Mouse (Mus musculus) lung, embryonic 15.5 days (tissue): Measurements from ENCODE around the gene Ccnb1ip1. TPM values are rescaled to one million over a fixed set of nuclear protein-coding genes. Genes with fewer than 3 reads are reported as not detected.
"Not testable (repeated sequence)": the region's sequence is repeated elsewhere in the genome, so short reads cannot be mapped to it uniquely, and the experiment has no call there.

Experiments
- ATAC-seq: fragments of 200-750 bp; cut with Nextera tagmentation; 2 replicates; pipeline ENCODE4 v1.8.0; 2017; ENCODE audit warnings: moderate number of reproducible peaks, borderline replicate concordance; ENCODE audit not compliant: low FRiP score, low TSS enrichment; ENCODE audit errors: extremely low read depth
- H3K27ac ChIP-seq: fragments of 300-500 bp; sonication (generic); 2 replicates; pipeline ENCODE4 v1.5.1; 2015; ENCODE audit warnings: moderate library complexity, mild to moderate bottlenecking, inconsistent platforms
- H3K27me3 ChIP-seq: fragments of 300-500 bp; sonication (generic); 2 replicates; pipeline ENCODE4 v1.6.1; 2015; ENCODE audit warnings: inconsistent platforms
- H3K36me3 ChIP-seq: fragments of 300-500 bp; sonication (generic); 2 replicates; pipeline ENCODE4 v1.6.1; 2015; ENCODE audit warnings: inconsistent platforms
- H3K4me1 ChIP-seq: fragments of 300-500 bp; sonication (generic); 2 replicates; pipeline ENCODE4 v1.6.1; 2015; ENCODE audit warnings: inconsistent platforms
- H3K4me2 ChIP-seq: fragments of 300-500 bp; sonication (generic); 2 replicates; pipeline ENCODE4 v1.6.1; 2015; ENCODE audit warnings: inconsistent platforms, mild to moderate bottlenecking, moderate library complexity
- H3K4me3 ChIP-seq: fragments of 300-500 bp; sonication (generic); 2 replicates; pipeline ENCODE4 v1.5.1; 2015; ENCODE audit warnings: mild to moderate bottlenecking, inconsistent platforms
- H3K9ac ChIP-seq: fragments of 300-500 bp; sonication (generic); 2 replicates; pipeline ENCODE4 v1.6.1; 2015; ENCODE audit warnings: inconsistent platforms
- H3K9me3 ChIP-seq: fragments of 300-500 bp; sonication (generic); 2 replicates; pipeline ENCODE4 v1.6.1; 2016; ENCODE audit warnings: inconsistent platforms
- WGBS: fragments of 180-500 bp; shearing (Covaris S2); methylation state at CpG from one replicate; pipeline ENCODE4 v1.1.7; 2015; 5-methylcytosine and 5-hydroxymethylcytosine counted together
- polyA plus RNA-seq: library from polyadenylated mRNA; unstranded; fragments of >200 nt; fragmentation: Nextera tagmentation; extraction: Ambion mirVana; gene quantifications from 2 replicates; pipeline ENCODE4 v1.2.1, GENCODE M21; 2015

The Ccnb1ip1 gene
- polyA plus RNA-seq, result not detected in 2 replicates

GRCm38 (mm10) chr14:50807487-50808072 lies at the start of gene Ccnb1ip1, which contains the start of gene Parp2:
Gene Ccnb1ip1 (minus strand): TSS chr14:50807732.
Gene Parp2 (plus strand): TSS chr14:50807841.
- 1% methylated on average over 42 of the region's 42 CpGs for WGBS
- H3K27me3 ChIP-seq, result no peaks in the 10 kb centered on the region
- ATAC-seq, result peak; percentile 100
- peak within 1 kb of the TSS; percentile 61 for H3K4me2 ChIP-seq
- H3K4me1 ChIP-seq, result peaks cover 7% of the 10 kb centered on the region
- H3K9me3 ChIP-seq, result no peaks in the 10 kb centered on the region
- peak within 1 kb of the TSS; percentile 63 for H3K4me3 ChIP-seq
- H3K27ac ChIP-seq, result peak within 1 kb of the TSS; percentile 89
- H3K9ac ChIP-seq, result peak within 1 kb of the TSS; percentile 68
- peaks cover 13% of the 10 kb centered on the region; the same call in 1 of the 2 replicates for H3K36me3 ChIP-seq

- Histone ChIP-seq H3K4me1 (no peaks in the 10 kb centered on the region), H3K27ac (no peak overlapping the region), H3K27me3 (no peaks in the 10 kb centered on the region), H3K4me3 (no peak overlapping the region), H3K9ac (no peak overlapping the region), H3K9me3 (no peaks in the 10 kb centered on the region), H3K36me3 (peaks cover 5% of the 10 kb centered on the region; the same call in 1 of the 2 replicates), H3K4me2 (no peak overlapping the region)
- no peak for ATAC-seq
- 84% methylated on average over 5 of the region's 5 CpGs for WGBS
Measured at GRCm38 (mm10) chr14:50855788-50856187, 48.3 kb upstream of the Ccnb1ip1 start.

GRCm38 (mm10) chr14:50837236-50837635 lies 29.7 kb upstream of the Ccnb1ip1 start:
- H3K36me3 ChIP-seq, result no peaks in the 10 kb centered on the region
- H3K4me2 ChIP-seq, result no peak overlapping the region
- 66% methylated on average over 6 of the region's 6 CpGs for WGBS
- H3K27me3 ChIP-seq, result no peaks in the 10 kb centered on the region
- no peak overlapping the region for H3K9ac ChIP-seq
- no peak overlapping the region for H3K27ac ChIP-seq
- no peak overlapping the region for H3K4me3 ChIP-seq
- peaks cover 5% of the 10 kb centered on the region; the same call in 1 of the 2 replicates for H3K4me1 ChIP-seq
- ATAC-seq, result no peak
- no peaks in the 10 kb centered on the region for H3K9me3 ChIP-seq

GRCm38 (mm10) chr14:50834435-50834834 lies 26.9 kb upstream of the Ccnb1ip1 start:
- Histone ChIP-seq H3K4me1 (peaks cover 5% of the 10 kb centered on the region; the same call in 1 of the 2 replicates), H3K27ac (peak overlapping the region; percentile 74), H3K9me3 (no peaks in the 10 kb centered on the region), H3K9ac (no peak overlapping the region), H3K4me3 (no peak overlapping the region), H3K4me2 (no peak overlapping the region), H3K27me3 (no peaks in the 10 kb centered on the region), H3K36me3 (no peaks in the 10 kb centered on the region)
- ATAC-seq, result peak; percentile 84; the same call in 1 of the 2 replicates
- 33% methylated on average over 2 of the region's 2 CpGs for WGBS

DNA sequence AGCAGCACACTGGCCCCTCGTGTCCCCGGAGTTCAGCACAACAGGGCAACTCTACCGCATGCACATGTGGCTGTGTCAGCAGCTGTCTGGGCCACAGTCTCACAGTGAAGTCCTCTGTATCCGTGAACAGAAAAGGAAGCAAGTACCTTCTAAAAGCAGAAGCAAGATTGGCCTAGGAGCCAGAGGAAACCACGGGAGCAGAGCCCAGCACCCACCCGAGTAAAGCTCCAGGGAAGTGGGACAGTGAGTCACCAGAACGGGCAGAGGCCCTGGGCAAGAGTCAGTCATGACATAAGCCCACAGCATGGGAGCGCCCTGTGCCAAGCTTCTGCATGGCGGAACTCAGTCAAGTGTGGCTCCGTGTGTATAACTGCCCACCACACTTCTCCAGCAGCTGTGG lies 26.4 kb upstream of the Ccnb1ip1 start:
- peak; percentile 63; the same call in 1 of the 2 replicates for ATAC-seq
- H3K27me3 ChIP-seq, result no peaks in the 10 kb centered on the region
- peak overlapping the region; percentile 74 for H3K27ac ChIP-seq
- no peak overlapping the region for H3K4me3 ChIP-seq
- H3K4me2 ChIP-seq, result no peak overlapping the region
- H3K4me1 ChIP-seq, result peaks cover 5% of the 10 kb centered on the region; the same call in 1 of the 2 replicates
- WGBS, result 65% methylated on average over 10 of the region's 10 CpGs
- H3K36me3 ChIP-seq, result no peaks in the 10 kb centered on the region
- no peak overlapping the region for H3K9ac ChIP-seq
- no peaks in the 10 kb centered on the region for H3K9me3 ChIP-seq

DNA sequence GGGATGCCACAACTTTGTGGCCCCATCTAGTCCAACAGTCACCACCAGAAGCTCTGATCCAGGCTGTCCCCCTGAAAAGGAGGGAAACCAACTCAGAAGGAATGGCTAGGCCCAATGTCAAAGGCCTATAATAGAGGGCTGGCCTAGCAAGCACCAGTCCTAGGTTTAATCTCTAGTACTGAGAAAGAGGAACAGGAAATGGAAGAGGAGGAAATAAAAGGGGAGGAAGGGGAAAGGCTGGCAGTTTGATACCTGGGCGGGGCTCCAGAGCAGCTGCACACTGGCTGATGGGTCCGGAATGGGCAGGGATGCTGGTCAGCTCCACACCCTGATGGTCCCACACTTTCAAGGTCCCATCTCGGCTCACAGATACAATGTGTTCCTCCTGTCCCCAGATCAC lies 22.3 kb upstream of the Ccnb1ip1 start:
- WGBS, result 79% methylated on average over 3 of the region's 3 CpGs
- no peak for ATAC-seq
- Histone ChIP-seq H3K4me2 (no peak overlapping the region), H3K27me3 (no peaks in the 10 kb centered on the region), H3K9me3 (no peaks in the 10 kb centered on the region), H3K4me1 (peaks cover 5% of the 10 kb centered on the region; the same call in 1 of the 2 replicates), H3K4me3 (no peak overlapping the region), H3K27ac (no peak overlapping the region), H3K9ac (no peak overlapping the region), H3K36me3 (no peaks in the 10 kb centered on the region)

DNA sequence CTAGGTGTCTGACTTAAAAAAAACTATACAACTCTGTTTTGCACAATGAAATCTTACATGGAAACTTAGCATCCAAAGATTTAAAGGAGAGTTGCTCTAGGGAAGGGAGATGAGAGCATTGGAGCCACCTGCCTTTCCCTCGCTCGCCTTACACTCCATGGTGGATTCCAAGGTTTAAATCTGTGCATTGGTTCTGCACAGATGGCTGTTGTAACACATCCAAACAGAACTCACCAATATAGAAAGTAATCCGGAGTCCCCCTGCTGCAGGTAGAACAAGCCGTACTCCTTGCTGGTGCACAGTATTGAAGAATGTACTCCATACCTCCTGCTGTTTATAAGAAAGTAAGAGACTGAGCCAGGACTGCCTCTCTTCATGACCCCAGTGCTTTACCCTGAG lies 19.0 kb upstream of the Ccnb1ip1 start:
- ATAC-seq, result no peak

GRCm38 (mm10) chr14:50824219-50824618 lies 16.7 kb upstream of the Ccnb1ip1 start:
- Histone ChIP-seq H3K4me1 (no peaks in the 10 kb centered on the region), H3K9ac (no peak overlapping the region), H3K27me3 (no peaks in the 10 kb centered on the region), H3K9me3 (no peaks in the 10 kb centered on the region), H3K4me3 (no peak overlapping the region), H3K36me3 (peaks cover 45% of the 10 kb centered on the region), H3K27ac (no peak overlapping the region), H3K4me2 (no peak overlapping the region)
- ATAC-seq, result no peak
- WGBS, result 86% methylated on average over 9 of the region's 9 CpGs

More for the DNA sequence above, 19.0 kb upstream of the Ccnb1ip1 start:
- Histone ChIP-seq H3K4me2 (no peak overlapping the region), H3K36me3 (peaks cover 22% of the 10 kb centered on the region), H3K27ac (no peak overlapping the region), H3K9ac (no peak overlapping the region), H3K4me3 (no peak overlapping the region), H3K9me3 (no peaks in the 10 kb centered on the region), H3K4me1 (no peaks in the 10 kb centered on the region), H3K27me3 (no peaks in the 10 kb centered on the region)
- 85% methylated on average over 4 of the region's 4 CpGs for WGBS

DNA sequence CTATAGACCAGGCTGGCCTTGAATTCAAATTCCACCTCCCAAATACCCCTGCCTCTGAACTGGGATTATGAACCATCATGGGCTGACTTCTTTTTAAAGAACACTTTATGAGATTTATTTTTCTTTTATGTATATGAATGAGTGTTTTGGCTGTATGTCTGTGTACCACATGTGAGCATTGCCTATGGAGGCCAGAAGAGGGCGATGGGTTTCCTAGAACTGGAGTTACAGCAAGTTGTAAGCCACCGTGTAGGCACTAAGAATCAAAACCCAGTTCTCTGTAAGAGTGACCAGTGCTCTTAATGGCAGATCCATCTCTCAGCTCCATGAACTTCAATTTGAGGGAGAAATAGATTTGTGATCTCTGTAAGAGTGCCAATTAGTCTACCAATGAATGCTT lies 15.7 kb upstream of the Ccnb1ip1 start:
- H3K4me2 ChIP-seq, result no peak overlapping the region
- ATAC-seq, result no peak
- H3K27ac ChIP-seq, result no peak overlapping the region
- no peaks in the 10 kb centered on the region for H3K4me1 ChIP-seq
- H3K36me3 ChIP-seq, result peaks cover 51% of the 10 kb centered on the region
- no peak overlapping the region for H3K4me3 ChIP-seq
- 75% methylated on average over 2 of the region's 2 CpGs for WGBS
- no peaks in the 10 kb centered on the region for H3K9me3 ChIP-seq
- no peaks in the 10 kb centered on the region for H3K27me3 ChIP-seq
- no peak overlapping the region for H3K9ac ChIP-seq

DNA sequence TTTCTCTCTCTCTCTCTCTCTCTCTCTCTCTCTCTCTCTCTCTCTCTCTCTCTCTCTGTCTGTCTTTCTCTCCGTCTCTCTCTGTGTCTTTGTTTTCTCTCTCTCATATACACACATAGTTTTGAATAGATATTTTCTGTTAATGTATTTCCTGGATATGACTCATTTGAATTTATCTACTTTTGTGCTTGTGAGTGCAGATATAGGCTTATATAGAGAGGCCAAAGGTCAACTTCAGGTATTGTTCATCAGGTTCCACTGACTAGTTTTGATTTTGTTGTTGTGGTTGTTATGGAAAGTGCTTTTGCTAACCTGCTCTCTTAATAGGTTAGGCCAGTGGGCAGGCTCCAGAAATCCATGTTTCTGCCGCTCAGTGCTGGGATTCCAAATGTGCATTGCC lies 5.5 kb upstream of the Ccnb1ip1 start:
- Histone ChIP-seq H3K9me3 (no peaks in the 10 kb centered on the region), H3K4me2 (no peak overlapping the region), H3K27ac (no peak overlapping the region), H3K27me3 (no peaks in the 10 kb centered on the region), H3K4me3 (no peak overlapping the region), H3K36me3 (peaks cover 45% of the 10 kb centered on the region), H3K4me1 (peaks cover 4% of the 10 kb centered on the region), H3K9ac (no peak overlapping the region)
- ATAC-seq, result no peak
- 85% methylated on average over 2 of the region's 2 CpGs for WGBS

DNA sequence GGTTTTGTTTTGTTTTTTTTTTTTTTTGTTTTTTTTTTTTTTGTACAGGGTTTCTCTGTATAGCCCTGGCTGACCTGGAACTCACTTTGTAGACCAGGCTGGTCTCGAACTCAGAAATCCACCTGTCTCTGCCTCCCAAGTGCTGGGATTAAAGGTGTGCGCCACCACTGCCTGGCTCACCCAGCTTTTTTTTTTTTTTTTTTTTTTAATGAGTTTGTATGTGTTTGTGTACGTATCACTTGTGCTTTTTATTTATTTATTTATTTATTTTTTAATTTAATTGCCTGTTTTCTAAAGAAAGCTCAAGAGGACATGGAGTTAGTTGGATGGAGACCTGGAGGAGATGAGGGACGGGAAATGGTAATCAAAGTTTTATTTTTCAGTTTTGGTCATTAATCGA lies 1.1 kb downstream of the Ccnb1ip1 start:
- not testable (repeated sequence) for H3K9ac ChIP-seq, H3K9me3 ChIP-seq, H3K27ac ChIP-seq, H3K36me3 ChIP-seq, ATAC-seq, H3K4me1 ChIP-seq, H3K27me3 ChIP-seq
- WGBS, result 86% methylated on average over 5 of the region's 5 CpGs
- Histone ChIP-seq H3K4me3 (peak overlapping the region; percentile 63; the same call in 1 of the 2 replicates), H3K4me2 (peak overlapping the region; percentile 61)

GRCm38 (mm10) chr14:50804683-50805082 lies 2.8 kb downstream of the Ccnb1ip1 start:
- Histone ChIP-seq H3K27me3 (no peaks in the 10 kb centered on the region), H3K36me3 (no peaks in the 10 kb centered on the region), H3K4me3 (no peak overlapping the region), H3K27ac (no peak overlapping the region), H3K4me2 (no peak overlapping the region), H3K9ac (no peak overlapping the region), H3K4me1 (peaks cover 7% of the 10 kb centered on the region), H3K9me3 (no peaks in the 10 kb centered on the region)
- WGBS, result 60% methylated on average over 13 of the region's 13 CpGs
- ATAC-seq, result no peak
